Mouse (Mus musculus) adrenal gland, adult (tissue): Measurements from ENCODE around the gene Ubap2.

Experiments used
- DNase-seq, 2 experiments: peaks; one replicate each; pipeline ENCODE4 v3.0.0; 2022 to 2023; ENCODE audit warnings: low spot score in 1 of 2; ENCODE audit not compliant: inconsistent age in 2 of 2

The Ubap2 gene

GRCm38 (mm10) chr4:41266350-41266749 is 8.6 kb downstream of the Ubap2 start:
- DNase-seq = no peak

GRCm38 (mm10) chr4:41260691-41261090 is 14.3 kb downstream of the Ubap2 start:
- DNase-seq = peak in 1 of 2 experiments; percentile 70

- DNase-seq = no peak
Observed at GRCm38 (mm10) chr4:41259019-41259418, 15.9 kb downstream of the Ubap2 start.

- DNase-seq = no peak
Observed at GRCm38 (mm10) chr4:41257752-41258151, 17.2 kb downstream of the Ubap2 start.

GRCm38 (mm10) chr4:41255564-41256210 is 19.3 kb downstream of the Ubap2 start:
- DNase-seq = peak in 1 of 2 experiments; percentile 51

- DNase-seq = peak in 1 of 2 experiments; percentile 35
Observed at GRCm38 (mm10) chr4:41253756-41254155, 21.2 kb downstream of the Ubap2 start.

GRCm38 (mm10) chr4:41245408-41245807 is 29.5 kb downstream of the Ubap2 start:
- DNase-seq = no peak

- DNase-seq = no peak
Observed at GRCm38 (mm10) chr4:41240916-41241315, 34.0 kb downstream of the Ubap2 start.

- no peak for DNase-seq
Observed at GRCm38 (mm10) chr4:41235621-41236020, 39.3 kb downstream of the Ubap2 start.

- peak; percentile 37 to 73 for DNase-seq
Observed at GRCm38 (mm10) chr4:41226351-41226750, 48.6 kb downstream of the Ubap2 start.

GRCm38 (mm10) chr4:41225412-41225811 is 49.5 kb downstream of the Ubap2 start:
- no peak for DNase-seq

GRCm38 (mm10) chr4:41208050-41208449 is 66.9 kb downstream of the Ubap2 start:
- no peak for DNase-seq

GRCm38 (mm10) chr4:41205751-41206150 is 69.2 kb downstream of the Ubap2 start:
- DNase-seq = peak; percentile 48 to 70

- DNase-seq = no peak
Observed at GRCm38 (mm10) chr4:41202135-41202534, 72.8 kb downstream of the Ubap2 start.

GRCm38 (mm10) chr4:41196861-41197610 is 77.9 kb downstream of the Ubap2 start:
- peak; percentile 52 to 70 for DNase-seq

GRCm38 (mm10) chr4:41195328-41195727 is 79.6 kb downstream of the Ubap2 start:
- no peak for DNase-seq

- DNase-seq = no peak
Observed at GRCm38 (mm10) chr4:41192544-41193512, 82.1 kb downstream of the Ubap2 start.

GRCm38 (mm10) chr4:41189809-41190208 is 85.1 kb downstream of the Ubap2 start:
- DNase-seq = no peak

GRCm38 (mm10) chr4:41179825-41180725 is 94.9 kb downstream of the Ubap2 start:
- no peak for DNase-seq

GRCm38 (mm10) chr4:41174631-41175030 is 100.3 kb downstream of the Ubap2 start:
- no peak for DNase-seq
